Mouse (Mus musculus): ENCODE data around the gene Srp72. TPM values are rescaled to one million over a fixed set of nuclear protein-coding genes. Genes with fewer than 3 reads are reported as not detected.
A peak's percentile ranks its signal among the peaks of the same experiment; 100 is the strongest.
"Not testable (repeated sequence)": the region's sequence is repeated elsewhere in the genome, so short reads cannot be mapped to it uniquely, and the experiment has no call there.

Gene Srp72
- polyA plus RNA-seq, 1 experiment from 2014 or later: 55.9 TPM

DNA sequence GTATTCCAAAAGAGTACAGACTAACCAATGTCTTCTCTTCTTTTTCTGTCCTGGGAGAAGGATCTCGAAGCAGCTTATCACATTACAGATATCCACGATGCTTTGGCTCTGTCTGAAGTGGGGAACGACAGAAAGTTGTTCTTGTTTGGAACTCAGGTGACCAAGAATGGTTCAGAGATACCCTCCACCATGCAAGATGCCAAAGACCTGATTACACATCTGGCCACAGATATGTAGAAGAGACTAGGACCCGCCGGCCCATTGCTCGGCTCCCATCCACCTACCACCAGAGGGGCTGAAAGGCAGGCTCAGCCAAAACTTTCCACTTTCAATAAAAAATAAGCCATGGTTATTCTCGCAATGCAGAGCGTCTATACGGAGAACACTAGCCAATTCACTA lies 35.9 kb downstream of the Srp72 start:
- Histone ChIP-seq H3K27me3 (no peaks in the 10 kb centered on the region), H3K27ac (no peak overlapping the region), H3K36me3 (no peaks in the 10 kb centered on the region), H3K9ac (no peak overlapping the region), H3K4me1 (replicated peaks) (peaks cover 31% of the 10 kb centered on the region), H3K4me3 (replicated peaks) (no peak overlapping the region), H3K4me2 (no peak overlapping the region), H3K9me3 (replicated peaks) (no peaks in the 10 kb centered on the region)
- no peak for DNase-seq
- WGBS (ENCODE audit: insufficient replicate concordance): 53% methylated on average over 9 of the region's 9 CpGs
- ATAC-seq (ENCODE audit: low read depth): peak; percentile 64

DNA sequence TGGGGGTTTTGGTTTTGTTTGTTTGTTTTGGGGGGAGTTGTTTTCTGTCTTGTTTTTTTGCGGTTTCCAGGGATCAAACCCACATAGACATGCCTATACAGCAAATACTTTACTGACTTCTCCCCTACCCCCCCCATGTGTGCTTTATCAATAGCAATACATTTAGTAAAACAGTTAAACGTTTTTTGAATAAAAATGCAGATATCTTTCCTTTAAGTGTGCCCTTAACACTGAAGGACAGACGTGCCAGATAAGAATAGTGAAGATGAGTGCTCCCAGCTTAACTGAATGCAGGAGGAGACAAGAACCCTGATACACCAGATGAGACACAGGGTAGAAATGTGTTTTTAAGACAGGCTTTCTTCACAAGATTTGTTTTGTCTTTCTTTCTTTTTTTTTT lies 36.6 kb downstream of the Srp72 start:
- ATAC-seq (ENCODE audit: low read depth): peak; percentile 68
- Histone ChIP-seq H3K9ac (no peak overlapping the region), H3K9me3 (replicated peaks) (no peaks in the 10 kb centered on the region), H3K4me1 (replicated peaks) (peaks cover 38% of the 10 kb centered on the region), H3K4me3 (replicated peaks) (no peak overlapping the region), H3K27me3 (no peaks in the 10 kb centered on the region), H3K36me3 (no peaks in the 10 kb centered on the region), H3K4me2 (no peak overlapping the region), H3K27ac (peak overlapping the region; percentile 34)
- 28% methylated on average over 3 of the region's 3 CpGs for WGBS (ENCODE audit: insufficient replicate concordance)
- DNase-seq: no peak

DNA sequence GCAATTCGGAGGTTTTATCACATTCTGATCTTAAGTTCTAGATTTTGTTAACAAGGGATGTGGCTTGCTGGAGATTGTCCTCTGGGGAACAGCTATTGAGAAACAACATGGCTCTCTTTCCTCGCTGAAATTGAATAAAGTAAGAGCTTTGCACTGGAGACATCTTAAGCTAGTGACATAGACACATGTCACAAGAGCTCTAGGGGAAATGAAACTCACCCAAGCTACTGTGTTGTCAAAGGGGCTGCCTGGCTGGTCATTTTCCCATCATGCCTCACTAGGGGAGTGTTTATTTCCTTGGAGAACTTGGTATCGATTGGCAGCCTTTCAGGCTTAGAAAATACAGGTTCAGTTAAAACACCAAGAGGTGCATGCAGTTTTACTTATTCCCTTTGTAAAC lies 38.7 kb downstream of the Srp72 start:
- Histone ChIP-seq H3K4me1 (replicated peaks) (peaks cover 43% of the 10 kb centered on the region), H3K4me3 (replicated peaks) (no peak overlapping the region), H3K27me3 (0 out of 2 replicates have a peak, but pooled peaks cover 6% of the 10 kb centered on the region), H3K9me3 (replicated peaks) (no peaks in the 10 kb centered on the region), H3K27ac (no peak overlapping the region), H3K9ac (no peak overlapping the region), H3K4me2 (no peak overlapping the region), H3K36me3 (no peaks in the 10 kb centered on the region)
- DNase-seq: no peak
- WGBS (ENCODE audit: insufficient replicate concordance): 53% methylated on average over 3 of the region's 3 CpGs
- ATAC-seq (ENCODE audit: low read depth): no peak

DNA sequence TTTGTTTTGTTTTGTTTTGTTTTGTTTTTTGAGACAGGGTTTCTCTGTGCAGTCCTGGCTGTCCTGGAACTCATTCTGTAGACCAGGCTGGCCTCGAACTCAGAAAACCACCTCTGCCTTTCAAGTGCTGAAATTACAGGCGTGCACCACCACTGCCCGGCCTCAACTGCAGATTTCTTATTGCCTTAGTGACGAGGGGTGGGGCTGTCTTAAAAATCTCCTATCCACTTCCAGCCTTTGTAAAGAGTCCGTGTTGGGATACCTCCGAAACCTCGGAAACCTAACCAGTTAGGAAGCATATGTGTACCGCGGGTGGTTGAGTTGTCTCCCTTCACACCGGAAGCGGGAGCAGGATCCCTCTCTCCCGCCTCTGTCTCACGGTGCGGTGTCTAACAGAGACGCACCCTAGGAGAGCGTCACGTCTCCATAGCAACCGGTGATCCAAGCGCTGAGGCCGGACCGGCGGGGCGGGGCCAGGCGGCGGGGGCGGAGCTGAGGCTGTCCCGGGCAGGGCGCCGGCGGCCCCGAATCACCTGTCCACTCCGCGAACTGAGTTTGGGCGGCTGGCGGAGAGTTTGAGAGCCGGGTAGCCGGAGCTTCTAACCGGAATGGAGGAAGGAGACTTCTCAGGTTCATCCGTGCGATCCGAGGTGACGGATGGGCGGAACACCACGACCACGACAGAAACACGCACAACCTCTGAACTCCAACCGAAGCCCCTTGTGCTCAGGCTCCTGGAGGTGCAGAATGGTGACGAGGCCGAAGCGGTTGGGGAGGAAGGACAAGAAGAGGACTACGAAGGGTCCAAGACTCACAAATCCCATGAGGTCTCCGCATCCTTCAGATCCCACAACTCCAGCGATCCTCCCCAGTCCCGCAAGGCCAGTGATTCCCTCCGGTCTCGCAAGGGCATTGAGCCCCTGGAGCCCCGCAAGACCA lies 41.3 kb downstream of the Srp72 start, which contains the start of gene Thegl:
Gene Thegl (plus strand): TSS at position 480 of the 939 bp plus-strand sequence.
- Histone ChIP-seq H3K4me1 (replicated peaks) (peaks cover 36% of the 10 kb centered on the region), H3K36me3 (no peaks in the 10 kb centered on the region), H3K9ac (peak within 1 kb of the TSS; percentile 26), H3K4me3 (replicated peaks) (peak within 1 kb of the TSS; percentile 53), H3K27ac (no peak within 1 kb of the TSS), H3K4me2 (peak within 1 kb of the TSS; percentile 69), H3K27me3 (0 out of 2 replicates have a peak, but pooled peaks cover 6% of the 10 kb centered on the region), H3K9me3 (replicated peaks) (no peaks in the 10 kb centered on the region)
- DNase-seq: peak; percentile 89
- WGBS (ENCODE audit: insufficient replicate concordance): 14% methylated on average over 57 of the region's 57 CpGs
- peak; percentile 97 for ATAC-seq (ENCODE audit: low read depth)

DNA sequence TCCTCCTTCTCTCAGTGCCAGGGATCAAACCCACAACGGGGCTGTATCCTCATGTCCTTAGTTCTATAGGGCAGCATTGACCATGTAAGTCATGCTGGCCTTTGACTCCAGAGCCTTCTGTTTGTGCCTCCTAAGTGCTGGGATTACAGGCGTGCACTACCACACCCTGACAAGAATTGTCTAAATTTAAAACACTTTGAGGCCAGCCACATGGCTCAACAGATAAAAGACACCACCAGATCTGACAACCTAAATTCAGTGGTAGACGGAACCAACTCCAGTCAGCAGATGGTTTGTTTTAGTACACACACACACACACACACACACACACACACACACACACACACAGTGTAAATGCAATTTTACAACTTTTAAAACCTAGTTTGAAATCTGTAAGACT lies 53.6 kb downstream of the Srp72 start:
- no peak overlapping the region for H3K9ac ChIP-seq
- H3K27ac ChIP-seq: no peak overlapping the region
- no peaks in the 10 kb centered on the region for H3K36me3 ChIP-seq
- no peaks in the 10 kb centered on the region for H3K9me3 ChIP-seq (replicated peaks)
- 29% methylated on average over 3 of the region's 3 CpGs for WGBS (ENCODE audit: insufficient replicate concordance)
- DNase-seq (peak; percentile 25), ATAC-seq (ENCODE audit: low read depth) (peak; percentile 81)
- no peaks in the 10 kb centered on the region for H3K27me3 ChIP-seq
- H3K4me1 ChIP-seq (replicated peaks): peaks cover 13% of the 10 kb centered on the region
- no peak overlapping the region for H3K4me2 ChIP-seq
- no peak overlapping the region for H3K4me3 ChIP-seq (replicated peaks)

DNA sequence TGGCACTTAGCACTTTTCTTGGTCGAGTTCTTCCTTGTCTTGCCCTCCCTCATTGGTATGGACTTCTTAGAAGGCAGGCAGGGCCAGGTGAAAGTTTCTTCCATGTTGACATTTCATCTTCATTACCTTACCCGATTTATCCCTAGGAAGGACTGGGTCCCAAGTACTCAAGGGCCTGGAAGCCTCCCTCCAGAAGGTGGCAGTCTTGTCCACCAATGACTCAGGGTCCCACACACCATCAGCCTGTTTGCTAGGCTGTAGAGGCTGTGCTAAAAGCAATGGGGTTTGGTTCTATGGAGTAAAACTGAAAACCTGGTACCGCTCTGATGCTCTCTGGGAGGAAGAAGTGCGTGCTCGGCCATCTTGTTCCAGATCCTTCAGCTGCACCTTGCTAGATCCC lies 55.3 kb downstream of the Srp72 start:
- Histone ChIP-seq H3K36me3 (no peaks in the 10 kb centered on the region), H3K9ac (no peak overlapping the region), H3K9me3 (replicated peaks) (no peaks in the 10 kb centered on the region), H3K4me1 (replicated peaks) (peaks cover 13% of the 10 kb centered on the region), H3K4me3 (replicated peaks) (no peak overlapping the region), H3K27me3 (no peaks in the 10 kb centered on the region), H3K27ac (no peak overlapping the region), H3K4me2 (no peak overlapping the region)
- WGBS (ENCODE audit: insufficient replicate concordance): 73% methylated on average over 5 of the region's 5 CpGs
- no peak for DNase-seq
- ATAC-seq (ENCODE audit: low read depth): no peak

DNA sequence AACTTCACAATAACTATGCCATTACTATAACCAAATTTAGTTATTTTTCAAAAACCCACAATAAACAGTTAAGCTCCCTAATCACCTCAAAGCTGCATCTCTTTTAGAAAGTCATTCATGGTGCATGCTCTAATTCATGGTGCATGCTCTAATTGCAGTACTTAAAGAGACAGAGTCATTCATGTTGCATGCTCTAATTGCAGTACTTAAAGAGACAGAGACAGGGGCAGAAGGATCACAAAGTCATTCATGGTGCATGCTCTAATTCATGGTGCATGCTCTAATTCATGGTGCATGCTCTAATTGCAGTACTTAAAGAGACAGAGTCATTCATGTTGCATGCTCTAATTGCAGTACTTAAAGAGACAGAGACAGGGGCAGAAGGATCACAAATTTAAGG lies 60.6 kb downstream of the Srp72 start:
- not testable (repeated sequence) for ATAC-seq (ENCODE audit: low read depth); DNase-seq; H3K4me2 ChIP-seq; H3K9ac ChIP-seq; H3K9me3 ChIP-seq (replicated peaks); H3K27me3 ChIP-seq; H3K27ac ChIP-seq; H3K4me3 ChIP-seq (replicated peaks); H3K36me3 ChIP-seq
- peaks cover 14% of the 10 kb centered on the region for H3K4me1 ChIP-seq (replicated peaks)

DNA sequence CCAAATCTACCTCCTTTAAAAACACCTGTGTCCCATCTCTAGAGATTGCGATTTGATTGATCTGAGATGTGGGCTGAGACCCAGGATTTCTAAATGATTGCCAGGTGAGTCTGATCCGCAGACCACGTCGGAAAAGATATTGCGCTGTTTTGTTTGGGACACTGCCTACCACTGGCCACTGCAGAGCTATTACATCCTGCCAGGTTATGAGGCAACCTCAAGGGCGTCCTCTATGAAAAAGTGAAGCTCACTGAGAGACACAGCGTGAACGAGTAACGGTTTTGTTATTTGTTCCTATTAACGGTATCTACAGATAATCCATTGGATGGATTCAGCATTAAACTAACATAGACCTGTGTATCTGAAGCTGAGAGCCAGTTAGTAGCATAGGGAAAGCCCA lies 64.0 kb downstream of the Srp72 start:
- H3K9me3 ChIP-seq (replicated peaks): no peaks in the 10 kb centered on the region
- H3K4me1 ChIP-seq (replicated peaks): peaks cover 14% of the 10 kb centered on the region
- H3K27me3 ChIP-seq: no peaks in the 10 kb centered on the region
- H3K9ac ChIP-seq: no peak overlapping the region
- H3K36me3 ChIP-seq: no peaks in the 10 kb centered on the region
- no peak for ATAC-seq (ENCODE audit: low read depth)
- no peak for DNase-seq
- WGBS (ENCODE audit: insufficient replicate concordance): 79% methylated on average over 10 of the region's 10 CpGs
- no peak overlapping the region for H3K4me3 ChIP-seq (replicated peaks)
- no peak overlapping the region for H3K4me2 ChIP-seq
- H3K27ac ChIP-seq: no peak overlapping the region

DNA sequence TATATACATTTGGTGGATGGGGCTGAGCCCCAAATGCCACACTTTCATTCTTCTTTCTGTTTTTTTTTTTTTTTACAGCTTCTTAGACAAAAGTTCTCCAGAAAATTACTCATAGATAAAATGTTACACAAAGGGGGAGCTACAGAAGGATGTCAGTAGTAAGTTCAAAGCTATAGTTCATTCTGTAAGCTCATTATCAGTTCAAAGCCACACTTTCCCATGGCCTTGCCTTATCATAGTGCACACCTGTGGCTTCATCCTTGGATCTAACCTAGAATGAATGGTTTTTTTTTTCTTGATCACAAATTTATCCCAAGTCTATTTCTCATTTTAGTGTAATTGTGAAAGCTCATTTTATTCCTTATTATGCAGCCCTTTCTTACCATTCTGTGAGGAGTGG lies 64.9 kb downstream of the Srp72 start:
- Histone ChIP-seq H3K36me3 (no peaks in the 10 kb centered on the region), H3K9me3 (replicated peaks) (no peaks in the 10 kb centered on the region), H3K4me2 (no peak overlapping the region), H3K4me1 (replicated peaks) (peaks cover 14% of the 10 kb centered on the region), H3K9ac (no peak overlapping the region), H3K27ac (no peak overlapping the region), H3K27me3 (no peaks in the 10 kb centered on the region), H3K4me3 (replicated peaks) (no peak overlapping the region)
- no peak for DNase-seq
- no peak for ATAC-seq (ENCODE audit: low read depth)

DNA sequence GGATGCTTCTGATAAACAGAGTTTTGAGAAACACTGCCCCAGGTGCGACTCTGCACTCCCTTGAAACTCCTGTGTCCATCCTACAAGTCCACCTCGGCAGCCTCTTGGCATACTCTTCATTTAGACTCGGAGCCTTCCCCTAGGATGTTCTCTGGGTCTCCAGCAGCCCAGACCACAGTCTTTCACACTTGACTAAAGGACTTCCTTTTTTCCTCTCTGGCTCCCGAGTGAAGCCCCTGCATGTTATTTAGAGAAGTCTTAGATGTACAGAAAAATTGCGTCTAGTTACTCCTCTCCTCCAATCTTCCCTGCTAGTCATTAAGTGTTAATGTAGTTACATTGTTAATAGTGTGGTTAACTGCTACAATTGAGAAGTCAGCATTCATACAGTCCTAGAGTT lies 69.9 kb downstream of the Srp72 start:
- no peak overlapping the region for H3K27ac ChIP-seq
- no peak overlapping the region for H3K9ac ChIP-seq
- no peak overlapping the region for H3K4me2 ChIP-seq
- no peaks in the 10 kb centered on the region for H3K9me3 ChIP-seq (replicated peaks)
- H3K4me3 ChIP-seq (replicated peaks): no peak overlapping the region
- DNase-seq: no peak
- 18% methylated on average over 5 of the region's 5 CpGs for WGBS (ENCODE audit: insufficient replicate concordance)
- H3K36me3 ChIP-seq: no peaks in the 10 kb centered on the region
- H3K27me3 ChIP-seq: peaks cover 7% of the 10 kb centered on the region
- ATAC-seq (ENCODE audit: low read depth): no peak
- peaks cover 5% of the 10 kb centered on the region; the same call in 1 of the 2 replicates for H3K4me1 ChIP-seq (replicated peaks)
